Mouse (Mus musculus) kidney, adult 2 months (tissue): ENCODE measurements at regions not wholly inside any gene's neighbourhood (a gene's known extent, or its start where the extent isn't known, plus 50 kb on each side); places are given as distances from the start of the nearest gene placed in this dataset.

ENCODE experiments used
- CTCF ChIP-seq: fragments of 200-500 bp; conservative IDR thresholded peaks from 2 replicates; pipeline ENCODE4 v1.5.1; 2011; ENCODE audit warnings: low read depth, mild to moderate bottlenecking, control low read depth, low read length, moderate library complexity, mixed read lengths; ENCODE audit not compliant: insufficient read depth, insufficient read length
- POLR2A ChIP-seq: fragments of 200-500 bp; IDR thresholded peaks from one replicate; pipeline ENCODE4 v1.6.1; 2011; ENCODE audit warnings: low read depth, low read length, control low read depth

DNA sequence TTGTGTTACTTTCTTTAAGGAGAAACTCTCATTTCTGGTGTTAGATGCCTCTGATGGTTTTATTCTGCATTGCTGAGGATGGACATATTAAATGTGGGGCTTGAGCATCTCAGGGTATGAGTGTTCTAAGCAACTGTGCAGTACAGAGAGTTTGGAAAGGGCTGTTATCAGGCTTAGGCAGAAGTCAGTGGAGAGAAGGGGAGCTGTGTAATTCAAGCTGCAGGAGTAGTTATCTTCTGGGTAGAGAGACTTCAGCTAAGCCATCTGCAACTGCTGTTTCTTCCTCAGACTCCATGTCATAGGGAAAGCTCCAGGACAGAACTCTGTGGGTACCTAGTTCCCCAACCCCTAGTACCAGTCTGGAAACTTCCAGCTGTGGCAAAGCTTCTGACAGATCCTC is 102.1 kb downstream of the Dhrs2 start:
- TF ChIP-seq POLR2A (no peak), CTCF (no peak)
